Mouse (Mus musculus): ENCODE measurements around the gene Vmn1r232.

- TF ChIP-seq CHD2 (IDR thresholded peaks at IDR 0.05; ENCODE audit: low read depth, low read length) (no peak), HCFC1 (IDR thresholded peaks at IDR 0.05; ENCODE audit: borderline replicate concordance, insufficient read depth, low read length) (no peak), ZNF384 (IDR thresholded peaks at IDR 0.05; ENCODE audit: low read depth, low read length) (no peak), ZC3H11A (IDR thresholded peaks at IDR 0.05; ENCODE audit: borderline replicate concordance, low read depth, low read length) (no peak), MAFK (IDR thresholded peaks at IDR 0.05; ENCODE audit: insufficient read depth, low read depth, low read length) (no peak)
Observed at GRCm38 (mm10) chr17:20946026-20946565, 26.6 kb upstream of the Vmn1r232 start.
